ENCODE assay signal across 24 mouse cellular contexts in the genomic region with DNA sequence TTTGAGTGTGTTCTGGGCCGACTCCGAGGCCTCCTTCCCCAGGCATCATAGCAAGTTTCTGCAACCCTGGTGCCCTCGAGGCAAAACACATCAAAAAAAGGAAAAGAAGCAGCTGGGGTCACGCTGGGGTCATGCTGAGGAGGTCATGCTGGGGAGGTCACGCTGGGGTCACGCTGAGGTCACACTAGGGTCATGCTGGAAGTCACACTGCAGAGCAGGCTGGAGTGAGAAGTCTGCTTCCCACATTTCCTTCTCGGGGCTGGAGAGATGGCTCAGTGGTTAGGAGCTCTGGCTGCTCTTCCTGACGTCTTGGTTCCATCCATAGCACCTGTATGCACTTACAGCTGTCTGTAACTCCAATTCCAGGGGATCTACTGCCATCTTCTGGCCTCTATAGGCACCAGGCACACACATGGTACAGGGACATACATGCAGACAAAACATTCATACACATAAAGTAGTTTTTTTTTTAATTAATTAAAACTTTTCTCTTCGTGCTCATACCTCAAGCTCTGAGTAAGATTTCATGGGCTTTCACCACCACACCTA. TPM values are rescaled to one million over a fixed set of nuclear protein-coding genes. Genes with fewer than 3 reads are reported as not detected.
DNase-seq lines count a peak whose midpoint lies in the region; ATAC-seq and TF ChIP-seq lines count a peak whose summit lies in the region.
"Had no signal": no experiment of that assay in that cellular context is flagged by ENCODE, and none has a peak within 500 bp of the region (broad histone marks: within the 10 kb centered on the region; RNA-seq: fewer than 3 reads in every experiment).

No protein-coding gene starts in this region.

- no peak for ATAC-seq in hindbrain, postnatal 0 days
- no peak for ATAC-seq in hindbrain, embryonic 11.5 days (ENCODE audit: low FRiP score)
- no peak for ATAC-seq in lung, embryonic 14.5 days (ENCODE audit: insufficient read depth)
- no peak for ATAC-seq in hindbrain, embryonic 14.5 days (ENCODE audit: low FRiP score)

- H3K36me3 ChIP-seq in hindbrain, postnatal 0 days (ENCODE audit: insufficient read depth, low read length): no peaks in the 10 kb centered on the region
- H3K36me3 ChIP-seq in hindbrain, embryonic 11.5 days (ENCODE audit: control insufficient read depth, insufficient read depth, low read length): no peaks in the 10 kb centered on the region
- H3K36me3 ChIP-seq in lung, embryonic 14.5 days (ENCODE audit: insufficient read depth): no peaks in the 10 kb centered on the region
- no peaks in the 10 kb centered on the region for H3K36me3 ChIP-seq in ES-Bruce4 (ENCODE audit: control insufficient read depth, insufficient read depth, low read length, poor library complexity, severe bottlenecking)
- no peaks in the 10 kb centered on the region for H3K36me3 ChIP-seq in splenic B cell, adult 2 months (ENCODE audit: control insufficient read depth, insufficient read depth, low read length, poor library complexity, severe bottlenecking)
- H3K36me3 ChIP-seq in hindbrain, embryonic 14.5 days (replicated peaks; ENCODE audit: control insufficient read depth, insufficient read depth): no peaks in the 10 kb centered on the region
- H3K36me3 ChIP-seq: embryonic facial prominence, embryonic 15.5 days; forebrain, embryonic 12.5 days; heart, embryonic 10.5 days; hindbrain, embryonic 15.5 days; liver, embryonic 13.5 days; neural tube, embryonic 15.5 days had no signal

- TF ChIP-seq POLR2A in ES-Bruce4 (IDR thresholded peaks at IDR 0.05; ENCODE audit: insufficient read depth, low read length): no peak

- WGBS in hindbrain, postnatal 0 days: 68% methylated on average over 9 of the region's 9 CpGs
- 60% methylated on average over 9 of the region's 9 CpGs for WGBS in hindbrain, embryonic 11.5 days
- WGBS in lung, embryonic 14.5 days: 70% methylated on average over 9 of the region's 9 CpGs
- WGBS in hindbrain, embryonic 14.5 days: 73% methylated on average over 9 of the region's 9 CpGs

- peak; percentile 38; the same call in 1 of the 2 replicates for TF ChIP-seq CTCF in hindbrain, postnatal 0 days (IDR thresholded peaks at IDR 0.05; ENCODE audit: low read depth)
- TF ChIP-seq CTCF in lung, embryonic 14.5 days (IDR thresholded peaks at IDR 0.05; ENCODE audit: low read depth): peak; percentile 7; the same call in 1 of the 2 replicates
- TF ChIP-seq CTCF in ES-Bruce4 (IDR thresholded peaks at IDR 0.05; ENCODE audit: low read depth, low read length): peak; percentile 16

- no peak overlapping the region for H3K4me2 ChIP-seq in hindbrain, postnatal 0 days (ENCODE audit: low read depth, low read length)
- H3K4me2 ChIP-seq in hindbrain, embryonic 11.5 days (replicated peaks; ENCODE audit: low read depth, low read length): no peak overlapping the region
- H3K4me2 ChIP-seq in lung, embryonic 14.5 days: no peak overlapping the region
- H3K4me2 ChIP-seq in hindbrain, embryonic 14.5 days (replicated peaks): no peak overlapping the region
- H3K4me2 ChIP-seq: embryonic facial prominence, embryonic 15.5 days; forebrain, embryonic 12.5 days; hindbrain, embryonic 15.5 days; liver, embryonic 13.5 days; midbrain, embryonic 11.5 days; neural tube, embryonic 15.5 days had no signal

- no peak overlapping the region for H3K4me3 ChIP-seq in hindbrain, postnatal 0 days (ENCODE audit: low read length)
- H3K4me3 ChIP-seq in hindbrain, embryonic 11.5 days (ENCODE audit: low read depth, low read length): no peak overlapping the region
- H3K4me3 ChIP-seq in lung, embryonic 14.5 days (ENCODE audit: low read depth, low read length): no peak overlapping the region
- no peak overlapping the region for H3K4me3 ChIP-seq in ES-Bruce4 (ENCODE audit: low read depth, low read length)
- no peak overlapping the region for H3K4me3 ChIP-seq in hindbrain, embryonic 14.5 days (replicated peaks; ENCODE audit: low read length)
- H3K4me3 ChIP-seq: embryonic facial prominence, embryonic 15.5 days; forebrain, embryonic 12.5 days; heart, embryonic 10.5 days; hindbrain, embryonic 15.5 days; liver, embryonic 13.5 days; neural tube, embryonic 15.5 days had no signal

- H3K27ac ChIP-seq in hindbrain, postnatal 0 days: no peak overlapping the region
- no peak overlapping the region for H3K27ac ChIP-seq in hindbrain, embryonic 11.5 days (ENCODE audit: low read depth, low read length)
- no peak overlapping the region for H3K27ac ChIP-seq in lung, embryonic 14.5 days (ENCODE audit: low read depth)
- no peak overlapping the region for H3K27ac ChIP-seq in ES-Bruce4 (ENCODE audit: insufficient read depth, low read length)
- H3K27ac ChIP-seq in hindbrain, embryonic 14.5 days: no peak overlapping the region
- H3K27ac ChIP-seq: embryonic facial prominence, embryonic 15.5 days; forebrain, embryonic 12.5 days; heart, embryonic 10.5 days; hindbrain, embryonic 15.5 days; liver, embryonic 13.5 days; neural tube, embryonic 15.5 days had no signal

- H3K9me3 ChIP-seq in hindbrain, postnatal 0 days (ENCODE audit: low read length): no peaks in the 10 kb centered on the region
- H3K9me3 ChIP-seq in hindbrain, embryonic 11.5 days (ENCODE audit: control insufficient read depth, low read length): no peaks in the 10 kb centered on the region
- H3K9me3 ChIP-seq in lung, embryonic 14.5 days (ENCODE audit: low read depth, low read length): 0 out of 2 replicates have a peak, but pooled peaks cover 4% of the 10 kb centered on the region
- H3K9me3 ChIP-seq in ES-Bruce4 (replicated peaks; ENCODE audit: control insufficient read depth, insufficient read depth, low read length, poor library complexity, severe bottlenecking): no peaks in the 10 kb centered on the region
- no peaks in the 10 kb centered on the region for H3K9me3 ChIP-seq in hindbrain, embryonic 14.5 days (ENCODE audit: control insufficient read depth, low read length)
- H3K9me3 ChIP-seq: embryonic facial prominence, embryonic 15.5 days; forebrain, embryonic 12.5 days; hindbrain, embryonic 15.5 days; neural tube, embryonic 15.5 days had no signal

- no peak overlapping the region for H3K9ac ChIP-seq in hindbrain, postnatal 0 days (replicated peaks; ENCODE audit: low read length)
- no peak overlapping the region for H3K9ac ChIP-seq in hindbrain, embryonic 11.5 days (ENCODE audit: low read depth, low read length)
- no peak overlapping the region for H3K9ac ChIP-seq in lung, embryonic 14.5 days
- no peak overlapping the region for H3K9ac ChIP-seq in ES-Bruce4 (ENCODE audit: low read depth, poor library complexity, severe bottlenecking)
- no peak overlapping the region for H3K9ac ChIP-seq in hindbrain, embryonic 14.5 days
- H3K9ac ChIP-seq: embryonic facial prominence, embryonic 15.5 days; forebrain, embryonic 12.5 days; hindbrain, embryonic 15.5 days; liver, embryonic 13.5 days; neural tube, embryonic 15.5 days had no signal

- H3K4me1 ChIP-seq in hindbrain, postnatal 0 days (ENCODE audit: insufficient read depth, low read length): 0 out of 2 replicates have a peak, but pooled peaks cover 10% of the 10 kb centered on the region
- no peaks in the 10 kb centered on the region for H3K4me1 ChIP-seq in hindbrain, embryonic 11.5 days (replicated peaks; ENCODE audit: control insufficient read depth, insufficient read depth, low read length)
- H3K4me1 ChIP-seq in lung, embryonic 14.5 days (ENCODE audit: insufficient read depth): no peaks in the 10 kb centered on the region
- H3K4me1 ChIP-seq in ES-Bruce4 (ENCODE audit: control insufficient read depth, insufficient read depth, low read length): no peaks in the 10 kb centered on the region
- H3K4me1 ChIP-seq in hindbrain, embryonic 14.5 days (replicated peaks; ENCODE audit: control insufficient read depth, insufficient read depth, low read length): no peaks in the 10 kb centered on the region
- H3K4me1 ChIP-seq: embryonic facial prominence, embryonic 15.5 days; forebrain, embryonic 12.5 days; heart, embryonic 10.5 days had no signal

- TF ChIP-seq EP300 in ES-Bruce4 (IDR thresholded peaks at IDR 0.05; ENCODE audit: insufficient read depth, low read depth, low read length): no peak

- no peak for DNase-seq in hindbrain, postnatal 0 days (ENCODE audit: low spot score)
- no peak for DNase-seq in hindbrain, embryonic 11.5 days (ENCODE audit: low spot score)
- no peak for DNase-seq in lung, embryonic 14.5 days
- no peak for DNase-seq in lung, postnatal 25 days (ENCODE audit: low spot score)
- DNase-seq in splenic B cell, adult 2 months (ENCODE audit: low read depth, low spot score): peak; percentile 13
- DNase-seq in hindbrain, embryonic 14.5 days (ENCODE audit: low spot score): no peak
- DNase-seq: cerebellum, postnatal 10 days; embryo, embryonic 11 days; gastrocnemius, postnatal 36 days; heart, postnatal 10 days; kidney, adult 18-20 months; kidney, postnatal 4 days; layer of hippocampus, postnatal 36 days; liver, embryonic 13.5 days; lung, postnatal 14 days; right cerebral cortex, postnatal 4 days; thymus, adult 2 months had no signal

- H3K27me3 ChIP-seq in hindbrain, postnatal 0 days (ENCODE audit: insufficient read depth, low read length): no peaks in the 10 kb centered on the region
- no peaks in the 10 kb centered on the region for H3K27me3 ChIP-seq in hindbrain, embryonic 11.5 days (ENCODE audit: control insufficient read depth, insufficient read depth, low read length)
- H3K27me3 ChIP-seq in lung, embryonic 14.5 days (ENCODE audit: insufficient read depth, low read length): no peaks in the 10 kb centered on the region
- H3K27me3 ChIP-seq in ES-Bruce4 (ENCODE audit: control insufficient read depth, insufficient read depth, low read length, poor library complexity, severe bottlenecking): no peaks in the 10 kb centered on the region
- no peaks in the 10 kb centered on the region for H3K27me3 ChIP-seq in splenic B cell, adult 2 months (ENCODE audit: control insufficient read depth, insufficient read depth, low read length, poor library complexity, severe bottlenecking)
- H3K27me3 ChIP-seq in hindbrain, embryonic 14.5 days (ENCODE audit: control insufficient read depth, insufficient read depth, low read length): no peaks in the 10 kb centered on the region
- H3K27me3 ChIP-seq: embryonic facial prominence, embryonic 15.5 days; hindbrain, embryonic 15.5 days; neural tube, embryonic 15.5 days had no signal

RNA-seq across cellular contexts. Expression of gene Camta1, which starts 35.5 kb away (rescaled TPM):
- 127 and 179 TPM in 2 replicates for total RNA-seq in hindbrain, postnatal 0 days (2014; rRNA removed)
- 133 and 145 TPM in 2 replicates for polyA plus RNA-seq in hindbrain, postnatal 0 days (2015; fragmentation: Nextera tagmentation; extraction: Ambion mirVana)
- polyA plus RNA-seq in hindbrain, embryonic 11.5 days (2014; fragmentation: Nextera tagmentation; extraction: Ambion mirVana): 117 and 130 TPM in 2 replicates
- polyA plus RNA-seq in lung, embryonic 14.5 days (2014; fragmentation: Nextera tagmentation; extraction: Ambion mirVana): 87.5 and 96.8 TPM in 2 replicates
- polyA plus RNA-seq in ES-Bruce4 (2011; ENCODE audit: insufficient read depth, insufficient read length, low read depth, missing spikeins): 85.3 and 99.3 TPM in 2 replicates
- 170 and 171 TPM in 2 replicates for polyA plus RNA-seq in hindbrain, embryonic 14.5 days (2014; fragmentation: Nextera tagmentation; extraction: Ambion mirVana)

RNA-seq across cellular contexts. Expression of gene Dnajc11, which starts 36.3 kb away (rescaled TPM):
- total RNA-seq in hindbrain, postnatal 0 days (2014; rRNA removed): 94.5 and 108 TPM in 2 replicates
- 64.1 and 65.6 TPM in 2 replicates for polyA plus RNA-seq in hindbrain, postnatal 0 days (2015; fragmentation: Nextera tagmentation; extraction: Ambion mirVana)
- polyA plus RNA-seq in hindbrain, embryonic 11.5 days (2014; fragmentation: Nextera tagmentation; extraction: Ambion mirVana): 73.8 and 80.1 TPM in 2 replicates
- 65.9 and 66.6 TPM in 2 replicates for polyA plus RNA-seq in lung, embryonic 14.5 days (2014; fragmentation: Nextera tagmentation; extraction: Ambion mirVana)
- 89.1 and 95.3 TPM in 2 replicates for polyA plus RNA-seq in ES-Bruce4 (2011; ENCODE audit: insufficient read depth, insufficient read length, low read depth, missing spikeins)
- polyA plus RNA-seq in hindbrain, embryonic 14.5 days (2014; fragmentation: Nextera tagmentation; extraction: Ambion mirVana): 72.0 TPM in 2 replicates
